11 mouse cellular contexts compared by ENCODE assay signal in genomic region chr11:24316198-24316597, GRCm38 (mm10).
DNase-seq lines count a peak whose midpoint lies in the region; ATAC-seq lines count a peak whose summit lies in the region.
"Had no signal": no experiment of that assay in that cellular context is flagged by ENCODE, and none has a peak within 500 bp of the region (broad histone marks: within the 10 kb centered on the region; RNA-seq: fewer than 3 reads in every experiment).

No protein-coding gene starts in this region.

- no peak for DNase-seq in cerebellum, adult 11 months
- DNase-seq in layer of hippocampus, adult 11-12 months (ENCODE audit: low spot score), result peak; percentile 33
- no peak for DNase-seq in layer of hippocampus, postnatal 25 days (ENCODE audit: extremely low spot score in 1 of 2, low spot score in 1 of 2)
- peak; percentile 23 to 54 for DNase-seq in cerebellum, postnatal 25 days
- DNase-seq in layer of hippocampus, postnatal 10 days (ENCODE audit: low spot score in 2 of 2), result peak; percentile 47 to 65
- DNase-seq in heart, adult 9 months (ENCODE audit: low spot score in 2 of 2), result no peak
- DNase-seq in embryo, embryonic 10 days (ENCODE audit: low spot score), result no peak
- DNase-seq: gastrocnemius, adult 2 months; lung, embryonic 14.5 days; thymus, postnatal 25 days had no signal

- 0 out of 2 replicates have a peak, but pooled peaks have one; percentile 22 for ATAC-seq in cerebellum, adult (ENCODE audit: insufficient number of reproducible peaks, low FRiP score, low TSS enrichment)

Comparison
In these comparisons a context has a peak if more than half of its experiments do, and no peak if none do; other contexts are left out.
1. DNase-seq: peak in layer of hippocampus, adult 11-12 months (single experiment), cerebellum, postnatal 25 days (2 of 2) and layer of hippocampus, postnatal 10 days (2 of 2); none in cerebellum, adult 11 months (single experiment), layer of hippocampus, postnatal 25 days (0 of 2), heart, adult 9 months (0 of 2) and embryo, embryonic 10 days (single experiment).